Comparison of ENCODE assay signal across 21 mouse cellular contexts in the genomic region with DNA sequence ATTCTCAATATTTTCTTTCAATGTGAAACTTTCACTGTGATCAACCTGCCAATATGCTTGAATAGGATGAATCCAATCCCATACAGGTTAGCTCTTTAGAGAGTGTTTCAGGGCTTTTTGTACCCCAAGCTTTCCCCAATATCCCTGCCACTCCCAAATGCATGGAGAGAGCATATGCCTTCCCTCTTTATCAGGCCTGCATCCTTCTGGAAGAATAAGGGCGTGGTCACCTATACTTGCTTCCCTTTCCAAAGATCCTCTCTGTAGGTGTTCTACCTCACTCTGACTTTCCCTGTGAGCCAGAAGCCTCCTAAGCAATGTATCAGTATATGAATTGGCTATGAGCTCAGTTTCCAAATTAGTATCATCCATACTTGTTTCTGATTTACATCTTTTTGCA.
DNase-seq lines count a peak whose midpoint lies in the region; ATAC-seq lines count a peak whose summit lies in the region.
"Had no signal": no experiment of that assay in that cellular context is flagged by ENCODE, and none has a peak within 500 bp of the region (broad histone marks: within the 10 kb centered on the region; RNA-seq: fewer than 3 reads in every experiment).

No protein-coding gene starts in this region.

- H3K27ac ChIP-seq in hindbrain, embryonic 16.5 days (ENCODE audit: low read depth, low read length) = no peak overlapping the region
- H3K27ac ChIP-seq in hindbrain, embryonic 13.5 days = no peak overlapping the region
- H3K27ac ChIP-seq: embryonic facial prominence, embryonic 15.5 days; forebrain, embryonic 10.5 days; heart, embryonic 13.5 days; hindbrain, embryonic 12.5 days had no signal

- ATAC-seq in hindbrain, embryonic 16.5 days = peak; percentile 45
- no peak for ATAC-seq in hindbrain, embryonic 13.5 days (ENCODE audit: low FRiP score)
- ATAC-seq: forebrain, embryonic 14.5 days; intestine, embryonic 16.5 days had no signal

- no peaks in the 10 kb centered on the region for H3K36me3 ChIP-seq in hindbrain, embryonic 16.5 days (ENCODE audit: control insufficient read depth, insufficient read depth, low read length)
- no peaks in the 10 kb centered on the region for H3K36me3 ChIP-seq in hindbrain, embryonic 13.5 days
- H3K36me3 ChIP-seq: embryonic facial prominence, embryonic 15.5 days; forebrain, embryonic 10.5 days; heart, embryonic 13.5 days; hindbrain, embryonic 12.5 days had no signal

- H3K4me1 ChIP-seq in hindbrain, embryonic 16.5 days (ENCODE audit: control insufficient read depth, insufficient read depth, low read depth, low read length) = no peaks in the 10 kb centered on the region
- H3K4me1 ChIP-seq in hindbrain, embryonic 13.5 days (replicated peaks) = no peaks in the 10 kb centered on the region
- H3K4me1 ChIP-seq: embryonic facial prominence, embryonic 15.5 days; forebrain, embryonic 10.5 days; heart, embryonic 13.5 days; hindbrain, embryonic 12.5 days had no signal

- H3K9ac ChIP-seq in hindbrain, embryonic 16.5 days (ENCODE audit: low read depth, low read length) = no peak overlapping the region
- H3K9ac ChIP-seq in hindbrain, embryonic 13.5 days = no peak overlapping the region
- H3K9ac ChIP-seq: embryonic facial prominence, embryonic 15.5 days; heart, embryonic 13.5 days; hindbrain, embryonic 12.5 days had no signal

- H3K4me3 ChIP-seq in hindbrain, embryonic 16.5 days (ENCODE audit: low read length) = no peak overlapping the region
- H3K4me3 ChIP-seq in hindbrain, embryonic 13.5 days = no peak overlapping the region
- H3K4me3 ChIP-seq: embryonic facial prominence, embryonic 15.5 days; erythroblast, embryonic 14.5 days; forebrain, embryonic 10.5 days; heart, embryonic 13.5 days; hindbrain, embryonic 12.5 days had no signal

- intact Hi-C loops in left cerebral cortex, postnatal 14 days (cut with DNase I) = no loop called here

- peak; percentile 63 for DNase-seq in cerebellum, adult 11-12 months
- DNase-seq in cerebellum, adult 8-10 months = peak; percentile 61
- peak; percentile 50 to 69 for DNase-seq in cerebellum, postnatal 25 days
- DNase-seq in left cerebral cortex, postnatal 14 days (ENCODE audit: low spot score in 2 of 2) = no peak
- no peak for DNase-seq in thymus, adult 18-20 months
- DNase-seq: adrenal gland, adult 8-10 months; adrenal gland, postnatal 36 days; embryo, embryonic 11 days; gastrocnemius, postnatal 36 days; heart, adult 11 months; heart, postnatal 36 days; kidney, adult 8-10 months had no signal

- no peaks in the 10 kb centered on the region for H3K27me3 ChIP-seq in hindbrain, embryonic 16.5 days (replicated peaks; ENCODE audit: control insufficient read depth, insufficient read depth, low read length)
- no peaks in the 10 kb centered on the region for H3K27me3 ChIP-seq in hindbrain, embryonic 13.5 days
- H3K27me3 ChIP-seq: embryonic facial prominence, embryonic 15.5 days; heart, embryonic 13.5 days; hindbrain, embryonic 12.5 days had no signal

- WGBS in hindbrain, embryonic 16.5 days = 83% methylated on average over 1 of the region's 1 CpGs
- WGBS in hindbrain, embryonic 13.5 days = 74% methylated on average over 1 of the region's 1 CpGs

- no peaks in the 10 kb centered on the region for H3K9me3 ChIP-seq in hindbrain, embryonic 16.5 days (ENCODE audit: control insufficient read depth, low read length)
- H3K9me3 ChIP-seq in hindbrain, embryonic 13.5 days = no peaks in the 10 kb centered on the region
- H3K9me3 ChIP-seq: embryonic facial prominence, embryonic 15.5 days; forebrain, embryonic 10.5 days; heart, embryonic 13.5 days; hindbrain, embryonic 12.5 days had no signal

- H3K4me2 ChIP-seq in hindbrain, embryonic 16.5 days (ENCODE audit: low read length) = no peak overlapping the region
- H3K4me2 ChIP-seq in hindbrain, embryonic 13.5 days = no peak overlapping the region
- H3K4me2 ChIP-seq: embryonic facial prominence, embryonic 15.5 days; heart, embryonic 13.5 days; hindbrain, embryonic 12.5 days had no signal

Comparison
In these comparisons a context has a peak if more than half of its experiments do, and no peak if none do; other contexts are left out.
1. DNase-seq: peak in cerebellum, adult 11-12 months (single experiment), cerebellum, adult 8-10 months (single experiment) and cerebellum, postnatal 25 days (2 of 2); none in left cerebral cortex, postnatal 14 days (0 of 2) and thymus, adult 18-20 months (0 of 2).